Mouse (Mus musculus): ENCODE results near the gene Zfp654.

Gene Zfp654

DNA sequence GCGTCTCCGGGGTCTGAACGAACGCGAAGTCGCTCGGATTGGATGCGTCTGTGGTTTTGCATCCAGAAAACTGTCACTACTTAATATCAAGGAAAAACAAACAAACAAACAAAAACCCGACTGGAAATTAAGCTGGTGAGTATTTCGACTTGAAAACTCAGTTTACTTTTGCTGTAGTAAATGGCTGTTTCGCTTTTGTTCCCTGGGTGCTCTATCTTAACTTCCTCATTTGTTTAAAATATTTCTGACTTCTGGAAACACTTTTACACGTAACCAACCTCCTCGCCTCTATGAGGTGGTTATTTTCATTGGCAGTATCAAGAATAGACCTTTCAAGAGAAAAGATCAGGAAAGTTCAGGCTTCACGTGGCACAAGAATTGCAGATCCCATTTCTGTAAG is 1.4 kb upstream of the Zfp654 start:
- DNase-seq (ENCODE audit: low read depth, low spot score) = no peak

GRCm38 (mm10) chr16:64852441-64852871 is 1.0 kb upstream of the Zfp654 start:
- DNase-seq (ENCODE audit: low read depth, low spot score) = peak; percentile 27

DNA sequence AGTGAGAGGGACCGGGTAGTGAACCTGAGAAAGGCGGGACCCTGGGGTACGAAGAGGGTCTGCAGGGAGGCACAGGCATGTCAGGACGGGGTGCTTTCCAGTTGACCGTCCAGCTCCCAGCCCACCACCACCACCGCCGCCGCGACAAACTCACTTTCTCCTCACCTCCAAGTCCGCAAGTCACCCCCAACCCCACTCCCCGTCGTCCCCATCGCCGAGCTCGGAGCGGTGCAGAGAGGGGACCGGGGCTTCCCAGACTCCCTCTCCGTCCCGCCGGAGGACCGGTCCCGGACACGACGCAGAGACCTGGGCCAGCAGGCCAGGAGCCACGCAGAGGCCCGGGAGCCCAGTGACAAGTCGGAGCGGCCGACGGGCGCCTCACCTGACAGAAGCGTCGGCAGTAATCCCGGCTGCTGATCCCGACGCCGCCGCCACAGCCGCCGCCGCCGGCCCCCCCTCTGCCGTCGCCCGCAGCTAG is 328 bp downstream of the Zfp654 start:
- peak; percentile 49 for DNase-seq (ENCODE audit: low read depth, low spot score)

GRCm38 (mm10) chr16:64850287-64851084 is 966 bp downstream of the Zfp654 start:
- DNase-seq (ENCODE audit: low read depth, low spot score) = peak; percentile 40

GRCm38 (mm10) chr16:64845947-64846346 is 5.5 kb downstream of the Zfp654 start:
- peak; percentile 7 for DNase-seq (ENCODE audit: low read depth, low spot score)

GRCm38 (mm10) chr16:64842374-64842729 is 9.1 kb downstream of the Zfp654 start:
- DNase-seq (ENCODE audit: low read depth, low spot score) = no peak

DNA sequence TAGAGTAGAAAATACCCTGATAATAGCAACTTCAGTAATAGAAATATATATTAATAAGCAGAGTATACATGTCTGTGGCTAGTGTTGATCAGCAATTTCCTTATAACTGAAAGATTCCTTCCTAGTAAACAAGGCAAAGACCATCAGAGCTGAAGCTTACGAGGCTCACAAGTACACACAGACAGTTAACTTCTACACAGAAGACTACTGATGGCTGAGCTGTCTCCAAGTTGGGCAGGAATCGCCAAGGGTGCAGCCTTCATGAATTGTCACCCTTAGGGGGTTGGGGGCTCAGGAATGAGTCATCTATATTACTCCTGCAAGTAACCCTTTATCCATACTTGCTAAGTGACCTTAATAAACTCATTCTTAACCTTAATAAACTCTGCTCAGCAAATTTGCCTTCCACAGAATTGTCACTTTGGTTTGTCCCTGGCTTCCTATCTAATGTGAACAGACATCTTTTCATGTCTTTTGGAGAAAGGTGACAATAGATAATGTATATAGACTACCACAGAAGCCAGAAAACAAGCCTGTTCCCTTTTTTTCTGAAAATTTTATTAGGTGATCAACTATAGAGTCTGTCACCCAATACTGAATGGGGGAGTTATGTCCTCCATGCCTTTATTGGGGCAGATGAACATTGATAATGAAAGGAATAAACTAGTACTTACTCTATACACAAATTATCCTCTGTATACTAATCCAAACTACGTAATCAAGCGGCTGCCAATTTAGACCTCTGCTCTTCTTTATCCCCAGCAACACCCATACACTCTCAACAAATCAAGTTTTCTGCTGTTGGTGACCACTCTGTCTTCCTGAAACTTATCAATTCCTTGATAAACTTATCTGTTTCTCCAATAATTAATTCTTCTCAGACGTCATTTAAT is 9.7 kb downstream of the Zfp654 start:
- DNase-seq (ENCODE audit: low read depth, low spot score) = no peak

DNA sequence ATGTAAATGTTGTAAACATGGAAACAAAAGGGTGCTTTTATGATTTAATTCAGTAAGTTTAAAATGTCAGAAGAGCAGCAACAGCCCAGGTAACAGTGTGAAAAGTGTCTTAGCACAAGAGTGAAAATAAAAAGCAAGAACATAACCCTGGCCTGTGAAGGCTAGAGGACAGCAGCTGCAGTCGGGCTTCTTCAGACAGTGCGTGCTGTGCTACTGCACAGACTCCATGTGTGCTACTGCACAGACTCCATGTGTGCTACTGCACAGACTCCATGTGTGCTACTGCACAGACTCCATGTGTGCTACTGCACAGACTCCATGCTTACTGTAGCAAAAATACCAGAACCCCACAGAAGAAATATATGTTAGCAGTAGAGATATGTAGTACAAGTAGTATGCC is 14.7 kb downstream of the Zfp654 start:
- no peak for DNase-seq (ENCODE audit: low read depth, low spot score)

GRCm38 (mm10) chr16:64835996-64836545 is 15.4 kb downstream of the Zfp654 start:
- no peak for DNase-seq (ENCODE audit: low read depth, low spot score)

DNA sequence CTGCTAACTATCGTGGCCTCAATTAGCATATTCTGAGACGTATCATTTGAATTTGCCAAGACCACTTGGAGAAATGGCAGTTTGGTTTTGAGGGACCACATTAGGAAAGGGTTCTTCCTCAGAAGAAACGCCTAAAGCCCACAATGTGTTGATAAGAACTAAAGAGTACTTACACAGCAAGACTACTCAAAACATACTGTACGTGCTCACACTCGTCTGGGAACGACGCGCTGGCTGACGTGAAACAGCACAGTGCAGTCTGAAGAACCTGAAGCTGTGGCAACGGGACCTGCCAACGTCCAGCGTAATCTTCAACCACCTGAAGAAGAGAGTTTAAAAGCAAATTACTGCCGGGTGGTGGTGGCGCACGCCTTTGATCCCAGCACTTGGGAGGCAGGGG is 21.2 kb downstream of the Zfp654 start:
- DNase-seq (ENCODE audit: low read depth, low spot score) = no peak

DNA sequence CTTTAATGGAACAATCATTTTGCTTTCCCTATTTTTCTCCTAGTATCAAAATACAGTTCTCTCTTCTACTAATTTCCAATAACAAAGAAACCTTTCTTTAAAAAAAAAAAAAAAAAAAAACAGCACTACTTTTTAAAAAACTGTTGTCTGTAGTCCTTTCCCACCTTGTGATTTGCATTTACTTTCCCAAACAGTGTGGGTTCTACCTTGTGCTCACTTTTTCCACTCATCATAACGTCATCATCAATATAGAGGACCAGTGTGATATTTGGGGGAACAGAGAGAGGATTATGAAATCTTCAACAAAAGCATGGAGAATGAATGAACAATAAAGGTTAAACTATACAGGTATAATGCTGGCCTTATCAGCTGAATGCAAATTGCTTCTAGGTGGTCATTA is 27.0 kb downstream of the Zfp654 start:
- DNase-seq (ENCODE audit: low read depth, low spot score) = no peak

DNA sequence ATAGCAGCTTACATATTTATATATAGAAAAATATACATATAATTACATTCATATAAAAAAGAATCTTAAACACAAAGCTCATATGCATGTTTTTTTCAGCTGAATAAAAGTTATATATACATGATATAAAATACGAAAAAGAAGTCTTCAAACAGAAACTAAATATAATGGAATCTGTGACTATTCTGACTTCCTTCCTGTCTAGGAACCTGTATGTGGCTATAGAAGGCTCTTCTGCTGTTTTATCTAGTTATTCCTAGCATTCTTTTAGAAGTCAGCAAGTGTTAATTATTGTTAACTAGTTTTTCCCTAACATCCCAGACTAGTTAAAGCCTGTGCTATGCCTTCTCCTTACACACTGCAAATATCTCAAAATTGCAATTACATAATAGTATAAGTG is 27.6 kb downstream of the Zfp654 start:
- no peak for DNase-seq (ENCODE audit: low read depth, low spot score)

GRCm38 (mm10) chr16:64817094-64817765 is 34.2 kb downstream of the Zfp654 start:
- no peak for DNase-seq (ENCODE audit: low read depth, low spot score)

DNA sequence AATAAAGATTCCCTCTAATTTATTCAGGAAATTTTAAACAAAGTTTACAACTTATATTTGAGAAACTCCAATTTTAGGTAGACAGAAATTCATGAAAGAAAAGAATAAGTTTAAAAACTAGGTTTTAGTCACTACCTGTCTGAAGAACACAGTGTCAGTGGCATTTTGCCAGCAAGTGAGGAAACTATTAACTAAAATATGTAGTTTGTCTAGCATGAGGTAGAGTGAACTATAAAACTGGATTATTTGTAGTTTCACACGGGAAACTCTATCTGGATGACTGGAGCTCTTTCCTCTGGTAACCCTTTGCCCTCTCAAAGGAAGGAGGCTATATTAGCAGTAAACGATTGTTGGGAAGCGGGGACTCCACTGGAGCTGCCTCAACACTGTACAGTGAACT is 48.4 kb downstream of the Zfp654 start:
- no peak for DNase-seq (ENCODE audit: low read depth, low spot score)

DNA sequence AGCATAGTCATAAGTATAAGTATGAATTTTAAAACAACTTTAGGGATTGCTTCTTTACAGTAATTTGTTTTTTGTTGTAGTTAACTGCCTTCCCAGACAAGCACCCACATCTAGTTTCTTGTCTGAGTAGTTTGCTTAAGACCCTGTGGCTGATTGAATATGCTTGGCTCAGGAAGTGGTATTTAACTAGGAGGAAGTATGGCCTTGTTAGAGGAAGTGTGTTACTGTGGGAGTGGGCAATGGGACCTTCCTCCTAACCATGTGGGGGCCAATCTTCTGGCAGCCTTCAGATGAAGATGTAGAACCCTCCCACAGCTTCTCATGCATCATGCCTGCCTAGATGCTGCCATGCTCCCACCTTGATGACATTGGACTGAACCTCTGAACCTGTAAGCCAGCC is 49.8 kb downstream of the Zfp654 start:
- no peak for DNase-seq (ENCODE audit: low read depth, low spot score)

DNA sequence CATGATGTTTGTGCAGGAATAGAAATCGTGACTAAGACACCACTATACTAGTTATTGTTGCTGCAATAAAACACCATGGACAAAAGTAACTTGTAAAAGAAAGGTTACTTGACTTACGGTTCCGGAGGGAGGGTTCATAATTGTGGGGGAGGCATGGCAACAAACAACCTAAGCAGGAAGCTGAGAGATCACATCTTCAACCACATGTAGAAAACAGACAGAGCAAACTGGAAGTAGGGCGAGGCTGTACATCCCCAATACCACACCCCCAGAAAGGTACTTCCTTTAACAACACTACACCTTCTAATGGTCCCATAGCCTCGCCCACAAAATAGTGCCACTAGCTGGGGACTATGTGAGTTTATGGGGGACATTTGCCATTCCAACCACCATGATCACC is 51.1 kb downstream of the Zfp654 start:
- DNase-seq (ENCODE audit: low read depth, low spot score) = no peak

DNA sequence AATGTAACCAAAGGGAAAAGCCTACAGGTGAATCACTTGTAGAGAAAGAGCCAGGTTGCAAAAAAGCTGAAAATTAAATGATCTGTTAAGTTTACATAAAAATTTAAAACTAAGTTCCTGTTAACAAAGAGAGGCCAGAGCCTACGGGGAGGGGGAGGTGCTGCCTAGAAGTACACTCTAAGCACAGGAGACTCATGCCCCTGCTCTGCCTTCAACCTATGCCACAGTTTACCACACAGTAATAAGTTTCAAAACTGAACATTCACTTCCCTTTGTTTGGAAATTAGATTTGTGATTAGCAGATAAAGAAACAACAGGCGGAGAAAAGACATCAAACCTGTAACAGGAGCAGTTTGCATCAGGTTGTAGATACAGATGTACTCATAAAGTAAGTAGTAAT is 56.6 kb downstream of the Zfp654 start:
- no peak for DNase-seq (ENCODE audit: low read depth, low spot score)

DNA sequence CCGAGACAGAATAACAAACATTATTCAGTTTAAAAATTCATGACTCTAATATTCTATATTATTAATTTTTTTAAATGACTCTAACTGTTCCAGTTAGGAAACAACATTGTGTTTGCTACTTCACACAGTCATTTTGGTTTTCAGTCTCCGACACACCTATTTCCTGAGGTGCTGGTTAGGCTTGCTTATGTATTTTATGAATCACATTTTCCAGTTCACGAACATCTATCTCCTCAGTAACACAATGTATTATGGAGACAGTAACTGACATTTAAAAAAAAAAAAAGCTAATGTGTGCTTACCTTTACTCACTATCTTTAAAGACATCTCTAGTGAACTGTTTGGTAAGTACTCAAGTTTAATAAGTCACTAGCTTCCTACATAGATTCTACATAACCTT is 61.7 kb downstream of the Zfp654 start:
- no peak for DNase-seq (ENCODE audit: low read depth, low spot score)

- DNase-seq (ENCODE audit: low read depth, low spot score) = no peak
Observed at GRCm38 (mm10) chr16:64775516-64775915, 75.9 kb downstream of the Zfp654 start.

GRCm38 (mm10) chr16:64771431-64771818 is 80.0 kb downstream of the Zfp654 start:
- no peak for DNase-seq (ENCODE audit: low read depth, low spot score)

GRCm38 (mm10) chr16:64770521-64771430 is 80.7 kb downstream of the Zfp654 start, which contains the start of gene 4930453N24Rik:
TSS of gene 4930453N24Rik (minus strand) at chr16:64771161.
- DNase-seq (ENCODE audit: low read depth, low spot score) = peak; percentile 93

All from mesoderm, embryonic 11.5 days (tissue).